Mouse (Mus musculus) embryo, embryonic 11 days (tissue): Measurements from ENCODE around the gene Exoc7.
"Not testable (repeated sequence)": the region's sequence is repeated elsewhere in the genome, so short reads cannot be mapped to it uniquely, and the experiment has no call there.

Experiments
- DNase-seq: peaks from one replicate; pipeline ENCODE4 v3.0.0-alpha.2; 2015

Exoc7 gene

GRCm38 (mm10) chr11:116311169-116311568 is 4.1 kb upstream of the Exoc7 start:
- DNase-seq = no peak

- no peak for DNase-seq
Measured at GRCm38 (mm10) chr11:116309601-116310000, 2.6 kb upstream of the Exoc7 start.

- DNase-seq = no peak
Measured at GRCm38 (mm10) chr11:116307762-116308531, 914 bp upstream of the Exoc7 start.

GRCm38 (mm10) chr11:116306126-116306982 is 679 bp downstream of the Exoc7 start:
- DNase-seq = peak; percentile 97

GRCm38 (mm10) chr11:116305423-116305822 is 1.6 kb downstream of the Exoc7 start:
- no peak for DNase-seq

- no peak for DNase-seq
Measured at GRCm38 (mm10) chr11:116298621-116299020, 8.4 kb downstream of the Exoc7 start.

GRCm38 (mm10) chr11:116298221-116298620 is 8.8 kb downstream of the Exoc7 start:
- DNase-seq = no peak

- no peak for DNase-seq
Measured at GRCm38 (mm10) chr11:116297017-116297416, 10.0 kb downstream of the Exoc7 start.

GRCm38 (mm10) chr11:116296191-116296734 is 10.8 kb downstream of the Exoc7 start:
- no peak for DNase-seq

GRCm38 (mm10) chr11:116294319-116294718 is 12.7 kb downstream of the Exoc7 start:
- DNase-seq = peak; percentile 82

GRCm38 (mm10) chr11:116293538-116294137 is 13.4 kb downstream of the Exoc7 start:
- no peak for DNase-seq

- no peak for DNase-seq
Measured at GRCm38 (mm10) chr11:116292401-116292800, 14.6 kb downstream of the Exoc7 start.

- DNase-seq = no peak
Measured at GRCm38 (mm10) chr11:116290556-116290955, 16.5 kb downstream of the Exoc7 start.

- DNase-seq = no peak
Measured at GRCm38 (mm10) chr11:116287351-116287750, 19.7 kb downstream of the Exoc7 start.

- no peak for DNase-seq
Measured at GRCm38 (mm10) chr11:116285770-116286191, 21.3 kb downstream of the Exoc7 start.

GRCm38 (mm10) chr11:116283982-116284381 is 23.1 kb downstream of the Exoc7 start:
- DNase-seq = no peak

- DNase-seq = no peak
Measured at GRCm38 (mm10) chr11:116282912-116283521, 24.0 kb downstream of the Exoc7 start.

- DNase-seq = peak; percentile 57
Measured at GRCm38 (mm10) chr11:116282089-116282488, 24.9 kb downstream of the Exoc7 start.

- DNase-seq = no peak
Measured at GRCm38 (mm10) chr11:116281671-116282070, 25.4 kb downstream of the Exoc7 start.

GRCm38 (mm10) chr11:116280751-116281663 is 26.0 kb downstream of the Exoc7 start, which contains the start of gene Galr2:
Gene Galr2 (plus strand): TSS chr11:116280939.
- DNase-seq = peak; percentile 45

- not testable (repeated sequence) for DNase-seq
Measured at GRCm38 (mm10) chr11:116277184-116277583, 29.8 kb downstream of the Exoc7 start.
